Mouse (Mus musculus) lung, postnatal 0 days (tissue): ENCODE results near the gene Slc22a6.

Experiments
- CTCF ChIP-seq: IDR thresholded peaks from 2 replicates; pipeline ENCODE4 v1.5.1; 2016; ENCODE audit warnings: antibody characterized with exemption, mild to moderate bottlenecking
- EP300 ChIP-seq: IDR thresholded peaks from 2 replicates; pipeline ENCODE4 v1.6.1; 2016; ENCODE audit warnings: antibody characterized with exemption, mild to moderate bottlenecking, control low read depth

GRCm38 (mm10) chr19:8577432-8577831 lies 40.4 kb upstream of the Slc22a6 start:
- TF ChIP-seq CTCF (no peak), EP300 (no peak)
